Mouse (Mus musculus) Muller cell, postnatal 12 days (primary cell): Measurements from ENCODE around the gene Fam24a.
A peak's percentile ranks its signal among the peaks of the same experiment; 100 is the strongest.

ENCODE experiments used
- DNase-seq: peaks from one replicate; pipeline ENCODE4 v3.0.0-alpha.2; 2015; ENCODE audit errors: inconsistent ontology term

Gene Fam24a

DNA sequence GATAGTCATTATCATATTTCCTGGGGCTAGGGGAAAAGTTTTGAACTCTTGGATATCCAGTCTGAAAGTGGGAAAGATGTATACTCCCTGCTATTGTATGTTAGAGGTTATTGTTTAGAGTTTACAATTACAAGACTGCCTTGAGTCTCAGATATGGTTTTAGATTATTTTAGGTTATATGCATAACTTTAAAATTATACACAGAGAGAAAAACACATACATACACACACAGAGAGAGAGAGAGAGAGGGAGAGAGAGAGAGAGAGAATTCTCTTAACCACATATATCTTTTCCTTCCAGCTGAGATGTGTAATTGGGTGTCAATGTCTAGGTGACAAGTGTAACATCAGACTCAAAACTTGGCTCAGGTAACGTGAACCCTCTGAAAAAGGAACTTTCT is at the start of gene Fam24a:
TSS of gene Fam24a (plus strand) at position 301 of the 400 bp plus-strand sequence.
- no peak for DNase-seq

- no peak for DNase-seq
Observed at GRCm38 (mm10) chr7:131297151-131297550, 36.5 kb upstream of the Fam24a start.

GRCm38 (mm10) chr7:131303340-131303739 is 30.3 kb upstream of the Fam24a start:
- DNase-seq = no peak

DNA sequence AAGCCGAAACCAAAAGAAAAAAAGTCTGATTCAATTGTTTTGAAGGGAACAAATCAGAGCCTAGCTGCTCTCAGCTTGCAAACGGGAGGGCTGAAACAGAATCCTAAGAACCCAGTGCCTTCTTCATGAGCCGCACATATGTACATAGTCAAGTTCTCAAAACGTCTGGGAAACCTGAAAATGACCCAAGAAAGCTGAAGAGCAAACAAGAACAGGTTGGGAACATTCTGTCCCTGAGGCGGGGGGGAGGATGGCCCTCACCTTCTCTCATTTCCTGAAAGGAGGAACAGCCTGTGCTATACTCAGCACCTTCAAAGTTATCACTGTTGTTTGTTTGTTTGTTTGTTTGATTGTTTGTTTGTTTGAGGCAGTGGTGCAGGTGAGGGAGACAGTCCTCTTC is 26.9 kb upstream of the Fam24a start:
- DNase-seq = no peak

GRCm38 (mm10) chr7:131314493-131314892 is 19.2 kb upstream of the Fam24a start:
- DNase-seq = no peak

GRCm38 (mm10) chr7:131317587-131317986 is 16.1 kb upstream of the Fam24a start:
- DNase-seq = no peak

GRCm38 (mm10) chr7:131318340-131318739 is 15.3 kb upstream of the Fam24a start:
- no peak for DNase-seq

- DNase-seq = no peak
Observed at GRCm38 (mm10) chr7:131322192-131322591, 11.5 kb upstream of the Fam24a start, which contains the start of gene Cuzd1. Gene Cuzd1 (minus strand): TSS chr7:131322292.

DNA sequence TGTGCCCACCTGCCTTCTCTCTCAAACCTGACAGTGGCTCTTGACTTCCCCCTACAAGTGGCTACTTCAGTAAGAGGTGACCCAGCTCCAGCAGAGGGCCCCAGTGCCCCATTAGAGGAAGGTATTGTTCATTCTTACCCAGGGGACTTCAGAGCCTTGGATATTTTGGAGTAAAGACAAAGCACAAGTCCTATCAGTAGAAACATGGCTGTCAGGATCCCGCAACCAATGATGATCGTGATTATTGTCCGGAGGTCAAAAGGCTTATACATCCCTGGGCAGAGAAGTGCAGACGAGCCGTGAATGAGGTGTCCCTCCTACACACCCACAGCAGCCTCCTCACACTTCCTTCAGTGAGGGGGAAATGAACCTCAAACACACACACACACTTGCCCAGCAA is 6.6 kb upstream of the Fam24a start:
- DNase-seq = no peak

DNA sequence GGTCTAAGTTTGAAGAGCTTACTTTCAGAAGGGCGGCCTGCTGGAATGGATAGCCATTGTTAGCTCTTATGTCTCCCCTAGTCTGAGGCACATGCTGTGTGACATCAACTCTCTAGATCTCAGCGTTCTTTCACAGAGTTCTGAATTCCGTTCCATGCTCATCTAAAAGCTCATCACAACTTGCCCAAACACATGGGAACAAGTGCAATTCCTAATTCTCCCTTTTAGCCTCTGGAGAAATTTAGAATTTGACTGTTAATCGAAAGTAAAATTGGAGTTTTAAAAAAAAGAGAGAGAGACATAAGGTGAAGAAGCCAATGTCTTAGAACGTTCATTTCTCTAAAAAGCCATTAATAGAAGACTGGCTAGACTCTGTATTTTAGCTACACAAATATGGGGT is 4.2 kb upstream of the Fam24a start, which contains the start of gene Fam24b:
TSS of gene Fam24b (minus strand) at position 101 of the 400 bp plus-strand sequence.
- DNase-seq = no peak

DNA sequence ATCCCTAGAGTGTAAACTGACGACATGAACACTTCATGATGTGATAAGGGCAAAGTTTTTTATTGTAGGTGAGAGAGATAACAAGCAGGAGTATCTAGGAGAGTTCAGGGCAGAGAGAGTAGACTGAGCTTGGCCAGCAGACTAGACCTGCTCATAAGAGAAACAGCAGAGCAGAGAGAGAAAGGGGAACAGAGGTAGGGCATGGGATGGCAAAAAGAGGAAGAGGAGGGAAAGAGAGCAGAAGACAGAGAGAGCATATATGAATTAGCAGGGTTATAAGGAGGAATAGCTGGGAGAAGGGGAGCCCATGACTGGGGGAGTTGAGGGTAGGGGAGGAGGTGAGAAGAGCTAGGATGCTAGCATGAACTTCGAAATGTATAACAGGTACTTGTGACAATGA is 2.0 kb upstream of the Fam24a start:
- no peak for DNase-seq

GRCm38 (mm10) chr7:131337502-131338068 is 3.9 kb downstream of the Fam24a start:
- no peak for DNase-seq

GRCm38 (mm10) chr7:131345856-131346541 is 12.3 kb downstream of the Fam24a start:
- peak; percentile 24 for DNase-seq

DNA sequence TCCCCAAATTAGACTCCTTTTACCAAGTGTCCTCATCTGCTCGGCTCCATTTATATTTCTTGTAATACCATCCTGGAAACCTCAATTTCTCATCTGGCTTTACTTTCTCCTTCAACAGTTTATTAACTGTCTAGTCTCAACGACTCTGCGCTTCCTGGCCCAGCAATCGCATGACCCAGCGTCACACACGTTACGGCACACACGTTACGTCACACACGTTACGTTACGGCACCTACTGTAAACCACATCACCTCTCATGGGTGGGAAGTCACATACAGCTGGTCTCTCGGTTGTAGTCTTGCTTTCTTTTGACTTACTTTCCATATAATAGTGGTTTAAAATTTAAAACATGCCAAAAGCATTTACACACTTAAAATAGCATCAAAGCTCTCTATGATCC is 22.4 kb downstream of the Fam24a start:
- DNase-seq = no peak

DNA sequence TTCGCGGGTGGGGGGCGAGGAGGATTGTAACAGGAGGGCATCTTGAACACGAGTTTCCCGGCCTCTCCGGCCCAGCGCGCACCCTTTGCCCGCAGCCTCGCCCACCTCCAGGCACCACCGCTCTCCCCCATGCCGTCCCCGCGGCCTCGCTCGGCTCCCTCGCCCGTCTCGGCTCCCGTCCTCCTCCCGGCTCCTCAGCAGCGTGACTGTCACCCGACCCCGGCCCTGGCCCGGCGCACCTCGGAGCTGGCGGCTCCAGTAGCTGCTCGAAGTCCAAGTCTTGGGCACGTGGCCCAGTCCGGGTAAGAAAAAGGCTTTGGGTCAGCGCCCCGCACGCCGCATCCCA is 28.6 kb downstream of the Fam24a start:
- DNase-seq = no peak

GRCm38 (mm10) chr7:131362615-131363300 is 29.1 kb downstream of the Fam24a start, which contains the start of gene 2310057M21Rik:
Gene 2310057M21Rik (minus strand): TSS chr7:131362759.
- peak; percentile 99 for DNase-seq

GRCm38 (mm10) chr7:131364131-131364530 is 30.5 kb downstream of the Fam24a start:
- DNase-seq = no peak

GRCm38 (mm10) chr7:131370648-131371469 is 37.2 kb downstream of the Fam24a start, which contains the start of gene Pstk:
Gene Pstk (plus strand): TSS chr7:131371141.
- peak; percentile 95 for DNase-seq

GRCm38 (mm10) chr7:131371470-131371860 is 37.8 kb downstream of the Fam24a start:
- DNase-seq = no peak

DNA sequence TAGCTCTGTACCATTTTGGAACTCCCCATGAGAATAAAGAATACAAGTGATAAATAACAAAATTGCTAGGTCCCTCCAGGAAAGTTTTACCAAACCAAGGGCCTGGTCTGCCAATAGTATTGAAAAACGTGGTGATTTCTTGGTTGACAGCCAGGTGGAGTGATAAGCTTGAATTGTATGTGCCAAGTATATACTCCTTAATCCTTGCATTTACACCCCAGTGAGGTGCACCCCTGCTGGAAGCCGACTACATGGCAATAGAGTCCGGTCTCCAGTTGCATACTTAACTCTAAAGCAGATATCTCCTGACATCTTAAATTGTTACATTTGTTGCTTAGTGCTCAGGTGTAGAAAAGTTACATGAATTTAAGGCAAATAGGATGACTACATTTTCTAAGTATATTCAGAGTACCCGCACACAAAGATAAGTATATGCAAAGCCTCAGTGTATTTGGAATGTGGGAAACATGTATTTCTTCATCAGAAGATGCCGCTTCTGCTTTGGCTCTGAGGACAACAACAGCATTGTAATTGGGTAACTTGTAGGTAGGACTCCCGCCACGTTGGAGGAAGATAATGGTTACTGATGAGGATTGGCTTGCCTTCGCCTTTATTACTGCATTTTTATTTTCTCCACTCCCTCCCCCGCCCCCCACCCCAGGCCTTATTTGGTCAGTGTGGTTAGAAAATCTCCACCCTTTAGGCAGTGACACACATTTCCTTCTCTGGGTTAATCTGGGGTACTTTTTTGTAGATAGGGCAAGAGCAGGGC is 38.4 kb downstream of the Fam24a start:
- DNase-seq = peak; percentile 6
